Mouse (Mus musculus) midbrain, embryonic 11.5 days (tissue): ENCODE results near the gene Gm10277. TPM values are rescaled to one million over a fixed set of nuclear protein-coding genes. Genes with fewer than 3 reads are reported as not detected.
"Not testable (repeated sequence)": the region's sequence is repeated elsewhere in the genome, so short reads cannot be mapped to it uniquely, and the experiment has no call there.

ENCODE experiments used
- ATAC-seq: fragments of 200-750 bp; cut with Nextera tagmentation; 2 replicates; pipeline ENCODE4 v1.8.0; 2017; ENCODE audit warnings: moderate TSS enrichment, moderate library complexity; ENCODE audit not compliant: low FRiP score
- DNase-seq: peaks from one replicate; pipeline ENCODE4 v3.0.0; 2015; ENCODE audit warnings: low spot score; ENCODE audit errors: missing footprints
- H3K27ac ChIP-seq: fragments of 300-500 bp; sonication (generic); 2 replicates; pipeline ENCODE4 v1.5.1; 2014; ENCODE audit warnings: low read depth, low read length
- H3K27me3 ChIP-seq: fragments of 300-500 bp; sonication (generic); 2 replicates; pipeline ENCODE4 v1.6.1; 2014; ENCODE audit warnings: mild to moderate bottlenecking, low read length, moderate library complexity, mixed read lengths; ENCODE audit not compliant: control insufficient read depth, insufficient read depth
- H3K36me3 ChIP-seq: fragments of 300-500 bp; sonication (generic); 2 replicates; pipeline ENCODE4 v1.6.1; 2014; ENCODE audit warnings: mild to moderate bottlenecking, low read length, moderate library complexity, mixed read lengths; ENCODE audit not compliant: control insufficient read depth, insufficient read depth
- H3K4me1 ChIP-seq: fragments of 300-500 bp; sonication (generic); 2 replicates; pipeline ENCODE4 v1.6.1; 2014; ENCODE audit warnings: low read length; ENCODE audit not compliant: control insufficient read depth, insufficient read depth
- H3K4me2 ChIP-seq: fragments of 300-500 bp; sonication (generic); 2 replicates; pipeline ENCODE4 v1.6.1; 2014; ENCODE audit warnings: mild to moderate bottlenecking, moderate library complexity
- H3K4me3 ChIP-seq: fragments of 300-500 bp; sonication (generic); 2 replicates; pipeline ENCODE4 v1.5.1; 2014; ENCODE audit warnings: low read depth, low read length
- H3K9ac ChIP-seq: fragments of 300-500 bp; sonication (generic); 2 replicates; pipeline ENCODE4 v1.6.1; 2014; ENCODE audit warnings: low read length
- H3K9me3 ChIP-seq: fragments of 300-500 bp; sonication (generic); 2 replicates; pipeline ENCODE4 v1.6.1; 2016; ENCODE audit warnings: low read length; ENCODE audit not compliant: control insufficient read depth
- WGBS: fragments of 180-500 bp; shearing (Covaris S2); extraction: QIAGEN DNeasy Blood & Tissue Kit; methylation state at CpG from one replicate; pipeline ENCODE4 v1.1.7; 2014; 5-methylcytosine and 5-hydroxymethylcytosine counted together
- polyA plus RNA-seq: library from polyadenylated mRNA; unstranded; fragments of >200 nt; fragmentation: Nextera tagmentation; extraction: Ambion mirVana; gene quantifications from 2 replicates; pipeline ENCODE4 v1.2.1, GENCODE M21; 2014

Gm10277 gene
- polyA plus RNA-seq, 1 experiment from 2014 or later, result 0.79 TPM

GRCm38 (mm10) chr11:77753469-77753868 lies 34.1 kb downstream of the Gm10277 start:
- no peaks in the 10 kb centered on the region for H3K4me1 ChIP-seq
- no peak overlapping the region for H3K4me3 ChIP-seq
- H3K27ac ChIP-seq, result no peak overlapping the region
- no peaks in the 10 kb centered on the region for H3K27me3 ChIP-seq
- no peak overlapping the region for H3K9ac ChIP-seq
- ATAC-seq, result no peak
- WGBS, result 80% methylated on average over 3 of the region's 3 CpGs
- no peak overlapping the region for H3K4me2 ChIP-seq
- DNase-seq, result peak; percentile 44
- no peaks in the 10 kb centered on the region for H3K9me3 ChIP-seq
- H3K36me3 ChIP-seq, result no peaks in the 10 kb centered on the region

- Histone ChIP-seq H3K27ac (no peak overlapping the region), H3K9ac (no peak overlapping the region), H3K36me3 (no peaks in the 10 kb centered on the region), H3K4me2 (no peak overlapping the region), H3K27me3 (no peaks in the 10 kb centered on the region), H3K4me3 (no peak overlapping the region), H3K9me3 (no peaks in the 10 kb centered on the region), H3K4me1 (no peaks in the 10 kb centered on the region)
- WGBS, result 78% methylated on average over 5 of the region's 5 CpGs
- DNase-seq (no peak), ATAC-seq (no peak)
Observed at GRCm38 (mm10) chr11:77752525-77752924, 35.0 kb downstream of the Gm10277 start.

- ATAC-seq (no peak), DNase-seq (no peak)
- Histone ChIP-seq H3K27ac (no peak overlapping the region), H3K27me3 (no peaks in the 10 kb centered on the region), H3K9me3 (no peaks in the 10 kb centered on the region), H3K36me3 (no peaks in the 10 kb centered on the region), H3K4me2 (no peak overlapping the region), H3K4me3 (no peak overlapping the region), H3K9ac (no peak overlapping the region), H3K4me1 (no peaks in the 10 kb centered on the region)
- WGBS, result 84% methylated on average over 5 of the region's 5 CpGs
Observed at GRCm38 (mm10) chr11:77748996-77749395, 38.6 kb downstream of the Gm10277 start.

DNA sequence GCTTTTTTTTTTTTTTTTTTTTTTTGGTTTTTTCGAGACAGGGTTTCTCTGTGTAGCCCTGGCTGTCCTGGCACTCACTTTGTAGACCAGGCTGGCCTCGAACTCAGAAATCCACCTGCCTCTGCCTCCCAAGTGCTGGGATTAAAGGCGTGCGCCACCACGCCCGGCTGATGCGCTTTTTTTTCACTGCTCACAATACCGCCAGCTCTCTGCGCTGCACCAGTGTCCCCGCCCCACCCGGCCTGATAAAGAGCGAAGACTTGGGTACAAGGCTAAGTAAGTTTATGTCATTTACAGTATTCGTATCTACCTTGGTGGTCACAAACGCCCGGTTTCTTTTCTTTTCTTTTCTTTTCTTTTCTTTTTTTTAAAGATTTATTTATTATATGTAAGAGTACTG lies 40.4 kb downstream of the Gm10277 start:
- whole genome bisulfite sequencing, result 98% methylated on average over 13 of the region's 15 CpGs
- H3K9me3 ChIP-seq, H3K4me3 ChIP-seq, H3K27ac ChIP-seq, H3K9ac ChIP-seq, H3K27me3 ChIP-seq, DNase-seq, ATAC-seq, H3K36me3 ChIP-seq, H3K4me2 ChIP-seq, H3K4me1 ChIP-seq: not testable (repeated sequence)

DNA sequence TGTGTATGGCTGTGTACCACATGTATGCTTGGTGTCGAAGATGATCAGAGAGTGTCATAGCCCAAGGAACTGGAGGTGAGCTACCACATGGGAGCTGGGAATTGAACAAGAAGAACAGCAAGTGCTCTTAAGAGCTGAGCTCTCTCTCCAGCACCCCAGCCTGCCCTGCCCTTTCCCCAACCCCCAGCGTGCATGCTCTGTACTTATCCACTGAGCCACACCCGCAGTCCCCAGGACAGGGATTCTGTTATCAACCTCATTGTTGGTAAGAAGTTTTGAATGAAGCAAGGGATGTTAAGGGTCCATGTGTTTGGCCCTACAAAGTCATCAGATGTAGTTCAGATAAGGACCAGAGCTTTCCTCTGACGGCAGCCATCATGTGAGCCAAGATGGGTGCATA lies 40.9 kb downstream of the Gm10277 start:
- H3K36me3 ChIP-seq, result no peaks in the 10 kb centered on the region
- 95% methylated on average over 4 of the region's 4 CpGs for WGBS
- H3K9ac ChIP-seq, result no peak overlapping the region
- H3K4me1 ChIP-seq, result no peaks in the 10 kb centered on the region
- no peak overlapping the region for H3K4me2 ChIP-seq
- ATAC-seq (no peak), DNase-seq (no peak)
- H3K27me3 ChIP-seq, result no peaks in the 10 kb centered on the region
- H3K27ac ChIP-seq, result no peak overlapping the region
- H3K4me3 ChIP-seq, result no peak overlapping the region
- H3K9me3 ChIP-seq, result no peaks in the 10 kb centered on the region

DNA sequence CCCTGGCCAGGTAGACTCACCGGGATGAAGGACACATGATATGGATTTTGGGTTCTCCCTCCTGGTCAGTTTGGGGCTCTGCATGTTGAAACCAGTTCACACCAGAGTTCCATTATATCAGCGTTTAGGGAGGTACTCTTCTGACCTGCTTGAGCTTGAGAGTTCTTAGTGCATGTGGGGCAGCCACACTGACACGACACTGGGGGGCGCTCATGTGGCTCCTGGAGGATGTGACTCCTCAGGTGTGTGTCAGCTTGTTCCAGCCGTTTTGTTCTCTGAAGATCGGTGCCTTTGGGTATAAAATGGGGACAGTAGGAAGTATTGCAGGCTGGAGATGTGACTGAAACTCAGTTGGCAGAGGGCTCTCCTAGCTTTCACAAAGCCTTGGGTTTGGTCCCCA lies 43.6 kb downstream of the Gm10277 start:
- no peak overlapping the region for H3K4me3 ChIP-seq
- H3K9me3 ChIP-seq, result no peaks in the 10 kb centered on the region
- no peaks in the 10 kb centered on the region for H3K27me3 ChIP-seq
- WGBS, result 38% methylated on average over 6 of the region's 6 CpGs
- no peak for DNase-seq
- H3K4me2 ChIP-seq, result no peak overlapping the region
- no peak for ATAC-seq
- H3K9ac ChIP-seq, result no peak overlapping the region
- H3K27ac ChIP-seq, result no peak overlapping the region
- no peaks in the 10 kb centered on the region for H3K36me3 ChIP-seq
- no peaks in the 10 kb centered on the region for H3K4me1 ChIP-seq

GRCm38 (mm10) chr11:77738555-77738954 lies 49.0 kb downstream of the Gm10277 start:
- Histone ChIP-seq H3K9me3 (no peaks in the 10 kb centered on the region), H3K27ac (no peak overlapping the region), H3K36me3 (no peaks in the 10 kb centered on the region), H3K9ac (no peak overlapping the region), H3K4me1 (no peaks in the 10 kb centered on the region), H3K4me3 (no peak overlapping the region), H3K4me2 (no peak overlapping the region), H3K27me3 (no peaks in the 10 kb centered on the region)
- WGBS, result 58% methylated on average over 7 of the region's 7 CpGs
- no peak for ATAC-seq
- DNase-seq, result no peak

DNA sequence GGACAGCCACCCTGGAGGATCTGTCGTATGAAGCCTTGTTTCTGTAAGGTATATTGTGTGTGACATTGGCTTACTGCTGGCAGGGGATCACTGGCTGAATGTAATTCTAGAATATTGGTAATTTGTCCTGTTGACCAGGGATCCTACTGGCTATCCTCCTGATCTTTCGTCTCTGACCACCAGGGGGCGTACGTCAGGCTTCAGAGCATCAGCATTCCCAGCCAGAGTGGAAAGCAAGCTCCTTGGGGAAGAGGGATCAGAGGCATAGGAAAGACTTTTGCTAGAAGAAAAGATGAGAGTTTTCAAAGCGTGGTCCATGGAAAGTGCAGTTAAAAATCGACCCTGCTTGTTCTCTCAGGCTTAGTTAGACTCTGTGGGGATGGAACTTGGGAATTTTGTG lies 50.3 kb downstream of the Gm10277 start:
- no peaks in the 10 kb centered on the region for H3K9me3 ChIP-seq
- no peak overlapping the region for H3K27ac ChIP-seq
- H3K4me3 ChIP-seq, result no peak overlapping the region
- WGBS, result 1% methylated on average over 6 of the region's 6 CpGs
- peak; percentile 98 for DNase-seq
- H3K4me1 ChIP-seq, result no peaks in the 10 kb centered on the region
- no peak overlapping the region for H3K4me2 ChIP-seq
- no peaks in the 10 kb centered on the region for H3K27me3 ChIP-seq
- no peaks in the 10 kb centered on the region for H3K36me3 ChIP-seq
- no peak for ATAC-seq
- no peak overlapping the region for H3K9ac ChIP-seq
